Mouse (Mus musculus): ENCODE data around the gene B230219D22Rik. TPM values are rescaled to one million over a fixed set of nuclear protein-coding genes. Genes with fewer than 3 reads are reported as not detected.
A peak's percentile ranks its signal among the peaks of the same experiment; 100 is the strongest.

The B230219D22Rik gene
- 75.6 and 84.4 TPM in 2 replicates for polyA plus RNA-seq (2014; fragmentation: Nextera tagmentation; extraction: Ambion mirVana)

DNA sequence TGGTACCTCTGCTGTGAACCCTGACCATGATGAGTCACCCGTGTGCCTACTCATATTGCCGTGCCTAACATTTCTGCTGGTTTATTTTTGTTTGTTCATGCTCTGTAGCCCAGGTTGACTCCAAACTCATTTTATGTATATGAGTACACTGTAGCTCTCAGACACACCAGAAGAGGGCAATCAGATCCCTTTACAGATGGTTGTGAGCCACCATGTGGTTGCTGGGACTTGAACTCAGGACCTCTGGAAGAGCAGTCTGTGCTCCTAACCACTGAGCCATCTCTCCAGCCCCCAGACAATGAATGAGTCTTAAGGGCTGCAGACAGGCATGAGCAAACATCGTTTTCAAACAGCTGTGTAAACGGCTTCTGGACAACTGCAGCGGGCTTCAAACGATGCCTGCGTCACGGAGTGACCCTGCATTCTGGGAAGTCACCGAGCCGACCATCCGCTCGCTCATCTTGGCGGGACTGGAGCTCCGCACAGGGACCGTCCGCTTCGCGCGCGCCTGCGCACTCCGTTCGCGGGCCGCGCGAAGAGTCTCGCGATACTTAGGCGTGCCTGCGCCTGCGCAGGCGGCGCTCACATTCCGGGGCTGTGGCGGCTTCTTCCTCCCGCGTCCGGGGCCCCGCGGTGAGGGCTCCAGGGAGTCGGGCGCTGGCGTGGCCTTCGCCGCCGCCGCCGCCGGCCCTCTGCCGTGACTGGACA lies at the start of gene B230219D22Rik:
Gene B230219D22Rik, plus strand, starts transcription at position 590 of the 708 bp plus-strand sequence.
- peak within 1 kb of the TSS; percentile 100 for H3K9ac ChIP-seq (ENCODE audit: low read length)
- peak within 1 kb of the TSS; percentile 86 for H3K4me3 ChIP-seq (ENCODE audit: low read depth, low read length)
- 3% methylated on average over 45 of the region's 51 CpGs for WGBS
- peak; percentile 93 for DNase-seq (ENCODE audit: low spot score)
- peaks cover 10% of the 10 kb centered on the region for H3K4me1 ChIP-seq (ENCODE audit: control insufficient read depth, insufficient read depth, low read length)
- H3K36me3 ChIP-seq (ENCODE audit: control insufficient read depth, insufficient read depth, low read length): no peaks in the 10 kb centered on the region
- no peaks in the 10 kb centered on the region for H3K9me3 ChIP-seq (ENCODE audit: control insufficient read depth, low read length)
- H3K27me3 ChIP-seq (ENCODE audit: control insufficient read depth, insufficient read depth, low read length): no peaks in the 10 kb centered on the region
- peak within 1 kb of the TSS; percentile 97 for H3K27ac ChIP-seq (replicated peaks; ENCODE audit: low read depth, low read length)
- ATAC-seq (ENCODE audit: insufficient number of reproducible peaks, low FRiP score, low TSS enrichment, low read depth): peak; percentile 85
- peak within 1 kb of the TSS; percentile 60 for H3K4me2 ChIP-seq (ENCODE audit: low read depth, severe bottlenecking)

DNA sequence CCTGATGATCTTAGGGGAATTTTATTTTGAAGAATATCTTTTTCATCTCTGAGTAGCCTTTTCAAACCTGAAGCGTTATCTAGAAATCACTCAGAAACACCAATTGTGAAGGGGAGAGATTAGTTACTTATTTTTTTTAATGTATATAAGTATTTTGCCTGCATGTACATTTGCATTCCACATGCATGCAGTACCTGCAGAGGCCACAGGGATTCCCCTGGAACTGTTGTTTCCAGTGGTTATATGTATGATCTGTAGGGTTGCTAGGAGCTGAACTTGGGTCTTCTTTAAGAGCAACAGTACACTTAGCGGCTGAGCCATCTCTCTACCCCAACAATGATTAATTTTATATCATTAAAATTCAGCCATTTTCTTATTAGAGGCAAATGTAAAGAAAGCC lies 48.4 kb upstream of the B230219D22Rik start:
- peaks cover 23% of the 10 kb centered on the region for H3K36me3 ChIP-seq (ENCODE audit: control insufficient read depth, insufficient read depth, low read length)
- WGBS: 93% methylated on average over 2 of the region's 2 CpGs
- H3K27ac ChIP-seq (replicated peaks; ENCODE audit: low read depth, low read length): no peak overlapping the region
- no peaks in the 10 kb centered on the region for H3K4me1 ChIP-seq (ENCODE audit: control insufficient read depth, insufficient read depth, low read length)
- DNase-seq (ENCODE audit: low spot score) (peak; percentile 65), ATAC-seq (ENCODE audit: insufficient number of reproducible peaks, low FRiP score, low TSS enrichment, low read depth) (no peak)
- H3K4me3 ChIP-seq (ENCODE audit: low read depth, low read length): no peak overlapping the region
- no peak overlapping the region for H3K4me2 ChIP-seq (ENCODE audit: low read depth, severe bottlenecking)
- H3K27me3 ChIP-seq (ENCODE audit: control insufficient read depth, insufficient read depth, low read length): no peaks in the 10 kb centered on the region
- no peak overlapping the region for H3K9ac ChIP-seq (ENCODE audit: low read length)
- no peaks in the 10 kb centered on the region for H3K9me3 ChIP-seq (ENCODE audit: control insufficient read depth, low read length)

DNA sequence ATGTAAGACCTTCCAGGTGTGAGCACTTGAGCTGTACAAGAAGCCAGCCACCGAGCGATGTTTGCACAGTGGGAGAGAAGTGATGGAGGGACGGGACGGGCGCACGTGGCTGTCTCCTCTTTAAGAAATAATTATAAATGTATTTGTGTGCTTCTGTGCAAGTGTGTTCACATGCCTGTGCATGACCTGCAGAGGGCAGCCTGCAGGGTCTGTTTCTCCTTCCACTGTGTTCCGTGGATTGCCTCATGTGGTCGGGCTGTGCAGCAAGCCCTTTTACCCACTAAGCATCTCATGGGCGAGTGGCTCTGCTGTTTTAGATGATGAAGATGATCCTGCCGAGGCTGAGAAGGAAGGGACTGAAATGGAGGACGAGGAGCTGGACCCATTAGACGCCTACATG lies 42.8 kb upstream of the B230219D22Rik start:
- Histone ChIP-seq H3K27me3 (ENCODE audit: control insufficient read depth, insufficient read depth, low read length) (no peaks in the 10 kb centered on the region), H3K4me3 (ENCODE audit: low read depth, low read length) (no peak overlapping the region), H3K9ac (ENCODE audit: low read length) (no peak overlapping the region), H3K4me1 (ENCODE audit: control insufficient read depth, insufficient read depth, low read length) (no peaks in the 10 kb centered on the region), H3K27ac (replicated peaks; ENCODE audit: low read depth, low read length) (no peak overlapping the region), H3K9me3 (ENCODE audit: control insufficient read depth, low read length) (no peaks in the 10 kb centered on the region), H3K4me2 (ENCODE audit: low read depth, severe bottlenecking) (no peak overlapping the region), H3K36me3 (ENCODE audit: control insufficient read depth, insufficient read depth, low read length) (peaks cover 29% of the 10 kb centered on the region)
- no peak for DNase-seq (ENCODE audit: low spot score)
- 92% methylated on average over 12 of the region's 12 CpGs for WGBS
- no peak for ATAC-seq (ENCODE audit: insufficient number of reproducible peaks, low FRiP score, low TSS enrichment, low read depth)

DNA sequence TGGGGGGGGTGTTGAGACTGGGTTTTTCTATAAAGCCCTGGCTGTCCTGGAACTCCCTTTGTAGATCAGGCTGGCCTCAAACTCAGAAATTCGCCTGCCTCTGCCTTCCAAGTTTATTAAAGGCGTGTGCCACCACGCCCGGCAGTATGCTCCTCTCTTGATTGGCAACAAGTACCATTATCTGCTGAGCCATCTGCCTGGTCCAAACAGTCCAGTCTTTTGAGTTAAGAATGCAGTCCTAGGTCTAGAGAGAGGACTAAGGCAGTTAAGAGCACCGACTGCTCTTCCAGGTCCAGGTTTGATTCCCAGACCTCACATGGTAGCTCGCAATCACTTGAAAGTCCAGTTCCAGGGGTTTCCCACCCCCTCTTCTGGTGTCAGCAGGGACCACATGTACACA lies 41.9 kb upstream of the B230219D22Rik start:
- no peak for DNase-seq (ENCODE audit: low spot score)
- peaks cover 23% of the 10 kb centered on the region; the same call in 1 of the 2 replicates for H3K36me3 ChIP-seq (ENCODE audit: control insufficient read depth, insufficient read depth, low read length)
- 95% methylated on average over 6 of the region's 6 CpGs for WGBS

DNA sequence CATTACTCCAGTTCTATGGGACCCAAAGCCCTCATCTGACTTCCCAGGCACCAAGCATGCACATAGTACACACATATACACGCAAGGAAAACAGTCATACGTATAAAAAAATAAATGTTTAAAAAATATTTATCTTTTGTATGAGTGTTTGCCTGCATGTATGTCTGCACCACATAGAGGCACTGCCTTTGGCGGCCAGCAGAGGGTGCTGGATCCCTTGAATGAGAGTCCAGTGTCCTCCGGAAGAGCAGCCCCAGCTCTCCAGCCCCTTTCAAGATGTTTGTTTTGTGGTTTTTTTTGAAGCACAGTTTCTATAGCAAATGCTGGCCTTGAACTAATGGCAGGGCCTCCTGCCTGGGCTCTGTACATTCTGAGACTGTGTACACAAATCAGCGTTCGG lies 24.4 kb upstream of the B230219D22Rik start:
- H3K36me3 ChIP-seq (ENCODE audit: control insufficient read depth, insufficient read depth, low read length): peaks cover 49% of the 10 kb centered on the region
- H3K27ac ChIP-seq (replicated peaks; ENCODE audit: low read depth, low read length): no peak overlapping the region
- no peak overlapping the region for H3K4me2 ChIP-seq (ENCODE audit: low read depth, severe bottlenecking)
- WGBS: 84% methylated on average over 6 of the region's 6 CpGs
- no peak overlapping the region for H3K4me3 ChIP-seq (ENCODE audit: low read depth, low read length)
- ATAC-seq (ENCODE audit: insufficient number of reproducible peaks, low FRiP score, low TSS enrichment, low read depth) (no peak), DNase-seq (ENCODE audit: low spot score) (peak; percentile 72)
- no peaks in the 10 kb centered on the region for H3K4me1 ChIP-seq (ENCODE audit: control insufficient read depth, insufficient read depth, low read length)
- H3K9me3 ChIP-seq (ENCODE audit: control insufficient read depth, low read length): no peaks in the 10 kb centered on the region
- H3K27me3 ChIP-seq (ENCODE audit: control insufficient read depth, insufficient read depth, low read length): no peaks in the 10 kb centered on the region
- no peak overlapping the region for H3K9ac ChIP-seq (ENCODE audit: low read length)

More for the DNA sequence above, 41.9 kb upstream of the B230219D22Rik start:
- H3K4me3 ChIP-seq (ENCODE audit: low read depth, low read length): no peak overlapping the region
- H3K9me3 ChIP-seq (ENCODE audit: control insufficient read depth, low read length): no peaks in the 10 kb centered on the region
- H3K27me3 ChIP-seq (ENCODE audit: control insufficient read depth, insufficient read depth, low read length): no peaks in the 10 kb centered on the region
- no peak overlapping the region for H3K27ac ChIP-seq (replicated peaks; ENCODE audit: low read depth, low read length)
- no peak overlapping the region for H3K4me2 ChIP-seq (ENCODE audit: low read depth, severe bottlenecking)
- no peak overlapping the region for H3K9ac ChIP-seq (ENCODE audit: low read length)
- ATAC-seq (ENCODE audit: insufficient number of reproducible peaks, low FRiP score, low TSS enrichment, low read depth): no peak
- no peaks in the 10 kb centered on the region for H3K4me1 ChIP-seq (ENCODE audit: control insufficient read depth, insufficient read depth, low read length)

DNA sequence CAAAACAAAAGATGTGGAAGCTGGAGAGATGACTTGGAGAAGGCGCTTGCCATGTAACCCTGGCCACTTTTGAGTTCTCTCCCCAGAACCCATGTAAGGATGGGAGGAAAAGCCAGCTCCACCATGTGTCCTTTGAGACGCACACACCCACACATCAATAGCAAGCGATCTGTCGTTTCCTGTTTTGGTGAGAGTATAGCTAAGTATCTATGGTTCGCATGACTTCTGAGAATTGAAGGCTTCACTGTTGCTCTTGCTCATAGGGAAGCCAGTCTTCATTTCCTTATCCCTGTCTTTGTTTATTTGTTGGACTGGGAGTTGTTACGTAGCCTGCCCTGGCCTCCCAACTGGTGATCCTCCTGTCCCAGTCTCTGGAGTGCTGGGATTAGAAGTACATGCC lies 20.2 kb upstream of the B230219D22Rik start:
- Histone ChIP-seq H3K4me3 (ENCODE audit: low read depth, low read length) (no peak overlapping the region), H3K9ac (ENCODE audit: low read length) (no peak overlapping the region), H3K27me3 (ENCODE audit: control insufficient read depth, insufficient read depth, low read length) (no peaks in the 10 kb centered on the region), H3K36me3 (ENCODE audit: control insufficient read depth, insufficient read depth, low read length) (peaks cover 45% of the 10 kb centered on the region), H3K9me3 (ENCODE audit: control insufficient read depth, low read length) (no peaks in the 10 kb centered on the region), H3K4me1 (ENCODE audit: control insufficient read depth, insufficient read depth, low read length) (no peaks in the 10 kb centered on the region), H3K4me2 (ENCODE audit: low read depth, severe bottlenecking) (no peak overlapping the region), H3K27ac (replicated peaks; ENCODE audit: low read depth, low read length) (no peak overlapping the region)
- DNase-seq (ENCODE audit: low spot score) (no peak), ATAC-seq (ENCODE audit: insufficient number of reproducible peaks, low FRiP score, low TSS enrichment, low read depth) (no peak)
- WGBS: 88% methylated on average over 6 of the region's 6 CpGs

DNA sequence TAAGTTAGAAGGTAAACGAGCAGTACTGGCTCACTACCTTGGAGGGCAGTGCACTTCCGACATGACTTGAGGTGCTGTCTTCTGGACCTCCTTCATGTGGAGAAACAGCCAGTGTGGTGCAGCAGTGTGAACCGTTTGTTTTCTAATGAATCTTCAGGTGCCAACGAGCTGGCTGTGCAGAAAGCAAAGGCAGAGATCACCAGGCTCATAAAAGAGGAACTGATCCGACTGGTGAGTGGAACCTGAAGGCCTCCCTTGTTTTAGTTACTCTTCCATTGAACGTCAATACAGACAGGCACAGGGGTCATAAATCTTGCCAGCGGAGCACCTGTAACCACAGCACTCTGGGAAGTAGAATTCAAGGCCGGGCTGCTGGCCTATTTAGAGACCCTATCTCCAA lies 15.6 kb upstream of the B230219D22Rik start:
- H3K9ac ChIP-seq (ENCODE audit: low read length): no peak overlapping the region
- H3K9me3 ChIP-seq (ENCODE audit: control insufficient read depth, low read length): no peaks in the 10 kb centered on the region
- H3K36me3 ChIP-seq (ENCODE audit: control insufficient read depth, insufficient read depth, low read length): peaks cover 25% of the 10 kb centered on the region
- no peak overlapping the region for H3K4me3 ChIP-seq (ENCODE audit: low read depth, low read length)
- ATAC-seq (ENCODE audit: insufficient number of reproducible peaks, low FRiP score, low TSS enrichment, low read depth) (no peak), DNase-seq (ENCODE audit: low spot score) (no peak)
- H3K4me2 ChIP-seq (ENCODE audit: low read depth, severe bottlenecking): no peak overlapping the region
- no peaks in the 10 kb centered on the region for H3K4me1 ChIP-seq (ENCODE audit: control insufficient read depth, insufficient read depth, low read length)
- H3K27ac ChIP-seq (replicated peaks; ENCODE audit: low read depth, low read length): no peak overlapping the region
- no peaks in the 10 kb centered on the region for H3K27me3 ChIP-seq (ENCODE audit: control insufficient read depth, insufficient read depth, low read length)
- WGBS: 78% methylated on average over 8 of the region's 8 CpGs

DNA sequence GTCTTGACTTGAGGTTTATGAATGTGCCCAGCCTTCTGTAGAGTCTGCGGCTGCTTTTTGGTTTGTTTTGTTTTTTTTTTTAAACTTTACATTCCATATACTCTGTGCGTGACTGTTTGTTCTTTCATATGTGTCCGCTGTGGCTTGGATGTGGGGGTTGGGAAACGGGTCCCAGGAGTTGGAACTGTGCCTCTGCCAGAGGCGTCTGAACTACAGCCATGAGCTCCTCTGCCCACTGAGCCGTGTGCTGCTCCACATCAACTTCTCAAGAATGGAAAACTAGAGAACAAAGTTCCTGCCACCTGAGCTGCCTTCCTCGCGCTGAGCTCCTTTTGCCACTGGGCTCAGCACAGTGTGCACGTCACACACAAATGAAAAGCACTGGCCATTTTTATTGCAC lies 10.7 kb upstream of the B230219D22Rik start:
- H3K9me3 ChIP-seq (ENCODE audit: control insufficient read depth, low read length): no peaks in the 10 kb centered on the region
- no peak overlapping the region for H3K27ac ChIP-seq (replicated peaks; ENCODE audit: low read depth, low read length)
- no peak overlapping the region for H3K4me3 ChIP-seq (ENCODE audit: low read depth, low read length)
- WGBS: 93% methylated on average over 9 of the region's 9 CpGs
- H3K36me3 ChIP-seq (ENCODE audit: control insufficient read depth, insufficient read depth, low read length): peaks cover 8% of the 10 kb centered on the region
- H3K4me2 ChIP-seq (ENCODE audit: low read depth, severe bottlenecking): no peak overlapping the region
- DNase-seq (ENCODE audit: low spot score) (no peak), ATAC-seq (ENCODE audit: insufficient number of reproducible peaks, low FRiP score, low TSS enrichment, low read depth) (no peak)
- no peaks in the 10 kb centered on the region for H3K27me3 ChIP-seq (ENCODE audit: control insufficient read depth, insufficient read depth, low read length)
- H3K4me1 ChIP-seq (ENCODE audit: control insufficient read depth, insufficient read depth, low read length): no peaks in the 10 kb centered on the region
- H3K9ac ChIP-seq (ENCODE audit: low read length): no peak overlapping the region
